Mouse (Mus musculus) heart, adult 2 months (tissue): ENCODE measurements around the gene Gm20379.

Experiments
- CTCF ChIP-seq: fragments of 200-600 bp; IDR thresholded peaks from 2 replicates; pipeline ENCODE4 v1.8.1; 2022; ENCODE audit warnings: antibody characterized with exemption, mild to moderate bottlenecking, moderate library complexity
- POLR2A ChIP-seq: fragments of 200-500 bp; IDR thresholded peaks from 2 replicates; pipeline ENCODE4 v1.6.1; 2011; ENCODE audit warnings: mild to moderate bottlenecking, low read depth, low read length, control low read depth; ENCODE audit not compliant: insufficient read depth

GRCm38 (mm10) chr13:92303062-92303948 is 2.5 kb upstream of the Gm20379 start:
- TF ChIP-seq CTCF (no peak), POLR2A (no peak)
